Comparison of ENCODE assay signal across 15 mouse cellular contexts in genomic region chr9:103652127-103652882, GRCm38 (mm10).
DNase-seq lines count a peak whose midpoint lies in the region; ATAC-seq and TF ChIP-seq lines count a peak whose summit lies in the region.
"Had no signal": no experiment of that assay in that cellular context is flagged by ENCODE, and none has a peak within 500 bp of the region (broad histone marks: within the 10 kb centered on the region; RNA-seq: fewer than 3 reads in every experiment).

No protein-coding gene starts in this region.

- 58% methylated on average over 8 of the region's 8 CpGs for WGBS in midbrain, embryonic 15.5 days
- WGBS in midbrain, embryonic 11.5 days = 74% methylated on average over 8 of the region's 8 CpGs
- WGBS in forebrain, postnatal 0 days = 41% methylated on average over 8 of the region's 8 CpGs

- 0 out of 2 replicates have a peak overlapping the region, but pooled peaks have one; percentile 63 for H3K27ac ChIP-seq in midbrain, embryonic 15.5 days
- no peak overlapping the region for H3K27ac ChIP-seq in midbrain, embryonic 11.5 days (ENCODE audit: low read depth, low read length)
- no peak overlapping the region for H3K27ac ChIP-seq in forebrain, postnatal 0 days (ENCODE audit: low read depth, low read length)
- H3K27ac ChIP-seq: embryonic facial prominence, embryonic 15.5 days; gastrocnemius, adult 2 months; heart, embryonic 15.5 days; liver, embryonic 12.5 days; macrophage had no signal

- no peak for DNase-seq in frontal cortex, postnatal 10 days (ENCODE audit: low spot score in 2 of 2)
- no peak for DNase-seq in midbrain, embryonic 11.5 days (ENCODE audit: low spot score, missing footprints)
- no peak for DNase-seq in forebrain, postnatal 0 days
- DNase-seq in thymus, adult 18-20 months = no peak
- no peak for DNase-seq in adipocyte (ENCODE audit: low spot score)
- DNase-seq: adrenal gland, postnatal 14 days; gastrocnemius, adult 2 months had no signal

- H3K9ac ChIP-seq in midbrain, embryonic 15.5 days = no peak overlapping the region
- no peak overlapping the region for H3K9ac ChIP-seq in midbrain, embryonic 11.5 days (ENCODE audit: low read length)
- H3K9ac ChIP-seq in forebrain, postnatal 0 days = no peak overlapping the region
- H3K9ac ChIP-seq: embryonic facial prominence, embryonic 15.5 days; heart, embryonic 15.5 days; liver, embryonic 12.5 days had no signal

- no peaks in the 10 kb centered on the region for H3K36me3 ChIP-seq in midbrain, embryonic 15.5 days (replicated peaks)
- H3K36me3 ChIP-seq in midbrain, embryonic 11.5 days (ENCODE audit: control insufficient read depth, insufficient read depth, low read length) = no peaks in the 10 kb centered on the region
- H3K36me3 ChIP-seq in forebrain, postnatal 0 days (ENCODE audit: insufficient read depth) = no peaks in the 10 kb centered on the region
- H3K36me3 ChIP-seq: embryonic facial prominence, embryonic 15.5 days; heart, embryonic 15.5 days; liver, embryonic 12.5 days had no signal

- H3K27me3 ChIP-seq in midbrain, embryonic 15.5 days (replicated peaks) = no peaks in the 10 kb centered on the region
- H3K27me3 ChIP-seq in midbrain, embryonic 11.5 days (ENCODE audit: control insufficient read depth, insufficient read depth, low read length) = no peaks in the 10 kb centered on the region
- H3K27me3 ChIP-seq in forebrain, postnatal 0 days (ENCODE audit: insufficient read depth, low read length) = no peaks in the 10 kb centered on the region
- H3K27me3 ChIP-seq: embryonic facial prominence, embryonic 15.5 days; heart, embryonic 15.5 days; liver, embryonic 12.5 days had no signal

- peaks cover 50% of the 10 kb centered on the region for H3K4me1 ChIP-seq in midbrain, embryonic 15.5 days
- H3K4me1 ChIP-seq in midbrain, embryonic 11.5 days (ENCODE audit: control insufficient read depth, insufficient read depth, low read length) = peaks cover 14% of the 10 kb centered on the region
- H3K4me1 ChIP-seq in forebrain, postnatal 0 days (ENCODE audit: insufficient read depth) = peaks cover 24% of the 10 kb centered on the region
- H3K4me1 ChIP-seq: liver, embryonic 12.5 days had no signal

- no peak overlapping the region for H3K4me2 ChIP-seq in midbrain, embryonic 15.5 days
- no peak overlapping the region for H3K4me2 ChIP-seq in midbrain, embryonic 11.5 days
- H3K4me2 ChIP-seq in forebrain, postnatal 0 days (ENCODE audit: low read depth) = no peak overlapping the region
- H3K4me2 ChIP-seq: embryonic facial prominence, embryonic 15.5 days; heart, embryonic 15.5 days; liver, embryonic 12.5 days had no signal

- peak; percentile 60; the same call in 1 of the 2 replicates for ATAC-seq in frontal cortex, adult (ENCODE audit: low TSS enrichment)
- no peak for ATAC-seq in midbrain, embryonic 15.5 days (replicated peaks)
- no peak for ATAC-seq in midbrain, embryonic 11.5 days (ENCODE audit: low FRiP score)
- peak; percentile 39; the same call in 1 of the 2 replicates for ATAC-seq in forebrain, postnatal 0 days
- ATAC-seq in megakaryocyte progenitor cell, adult 5-6 weeks (replicated peaks; ENCODE audit: poor library complexity) = peak; percentile 84
- ATAC-seq: intestine, embryonic 16.5 days; liver, embryonic 12.5 days had no signal

- no peak for TF ChIP-seq CTCF in forebrain, postnatal 0 days (IDR thresholded peaks at IDR 0.05; ENCODE audit: low read depth)

- no peak overlapping the region for H3K4me3 ChIP-seq in midbrain, embryonic 15.5 days
- no peak overlapping the region for H3K4me3 ChIP-seq in midbrain, embryonic 11.5 days (ENCODE audit: low read depth, low read length)
- no peak overlapping the region for H3K4me3 ChIP-seq in forebrain, postnatal 0 days (ENCODE audit: low read depth, low read length)
- H3K4me3 ChIP-seq: embryonic facial prominence, embryonic 15.5 days; gastrocnemius, adult 2 months; heart, embryonic 15.5 days; liver, embryonic 12.5 days had no signal

- H3K9me3 ChIP-seq in midbrain, embryonic 15.5 days = no peaks in the 10 kb centered on the region
- no peaks in the 10 kb centered on the region for H3K9me3 ChIP-seq in midbrain, embryonic 11.5 days (ENCODE audit: control insufficient read depth, low read length)
- H3K9me3 ChIP-seq in forebrain, postnatal 0 days (ENCODE audit: low read length) = no peaks in the 10 kb centered on the region
- H3K9me3 ChIP-seq: embryonic facial prominence, embryonic 15.5 days; heart, embryonic 15.5 days; liver, embryonic 12.5 days had no signal

Comparison
In these comparisons a context has a peak if more than half of its experiments do, and no peak if none do; other contexts are left out.
1. ATAC-seq: peak in frontal cortex, adult (single experiment), forebrain, postnatal 0 days (single experiment) and megakaryocyte progenitor cell, adult 5-6 weeks (single experiment); none in midbrain, embryonic 15.5 days (single experiment) and midbrain, embryonic 11.5 days (single experiment).